Mouse (Mus musculus): ENCODE data around the gene Tbx19. TPM values are rescaled to one million over a fixed set of nuclear protein-coding genes. Genes with fewer than 3 reads are reported as not detected.

Gene Tbx19
- polyA plus RNA-seq (2014; fragmentation: Nextera tagmentation; extraction: Ambion mirVana), result 0.07 and 0.13 TPM in 2 replicates

DNA sequence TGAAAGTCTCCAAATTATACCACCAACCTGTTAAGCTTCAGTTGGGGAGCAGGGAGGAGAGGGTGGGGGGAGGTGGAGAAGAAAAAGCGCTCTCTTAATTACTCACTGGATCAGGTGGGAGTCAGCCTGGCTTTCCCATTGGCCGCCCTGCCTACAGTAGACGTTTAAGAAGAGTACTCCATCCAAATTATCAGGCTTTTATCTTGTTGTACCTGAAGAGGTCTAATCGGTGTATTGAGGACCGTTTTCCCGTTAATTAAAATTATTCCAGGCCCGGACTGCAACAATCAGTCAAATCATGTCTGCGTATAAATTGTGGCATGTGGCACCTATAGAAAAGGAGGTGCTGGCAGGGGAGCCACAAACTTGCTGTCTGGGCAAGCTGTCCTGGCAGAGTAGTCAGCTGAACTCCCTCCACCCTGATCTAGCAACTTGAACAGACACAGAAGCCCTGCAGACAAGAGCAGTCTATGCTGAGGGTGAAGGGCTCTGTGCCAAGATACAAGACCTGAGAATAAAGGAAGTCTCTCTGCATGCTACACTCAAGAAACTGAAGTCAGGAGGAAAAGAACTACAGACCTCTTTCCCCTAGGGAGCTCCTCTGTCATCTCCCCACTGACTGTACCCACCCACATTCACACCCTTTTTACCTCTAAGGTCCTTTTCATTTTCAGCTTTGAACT is at the start of gene Tbx19:
TSS of gene Tbx19 (minus strand) at position 51 of the 683 bp plus-strand sequence.
- Histone ChIP-seq H3K9me3 (replicated peaks; ENCODE audit: control insufficient read depth, low read length) (no peaks in the 10 kb centered on the region), H3K36me3 (ENCODE audit: control insufficient read depth, insufficient read depth, low read length) (no peaks in the 10 kb centered on the region), H3K27ac (ENCODE audit: low read depth, low read length) (no peak within 1 kb of the TSS), H3K4me3 (ENCODE audit: low read depth, low read length) (no peak within 1 kb of the TSS), H3K4me2 (ENCODE audit: low read length) (no peak within 1 kb of the TSS), H3K9ac (ENCODE audit: low read length) (no peak within 1 kb of the TSS), H3K4me1 (ENCODE audit: control insufficient read depth, insufficient read depth, low read length) (no peaks in the 10 kb centered on the region), H3K27me3 (replicated peaks; ENCODE audit: control insufficient read depth, insufficient read depth, low read length) (no peaks in the 10 kb centered on the region)
- ATAC-seq, result no peak
- WGBS, result 58% methylated on average over 8 of the region's 8 CpGs
- peak; percentile 27 for DNase-seq (ENCODE audit: low spot score)

DNA sequence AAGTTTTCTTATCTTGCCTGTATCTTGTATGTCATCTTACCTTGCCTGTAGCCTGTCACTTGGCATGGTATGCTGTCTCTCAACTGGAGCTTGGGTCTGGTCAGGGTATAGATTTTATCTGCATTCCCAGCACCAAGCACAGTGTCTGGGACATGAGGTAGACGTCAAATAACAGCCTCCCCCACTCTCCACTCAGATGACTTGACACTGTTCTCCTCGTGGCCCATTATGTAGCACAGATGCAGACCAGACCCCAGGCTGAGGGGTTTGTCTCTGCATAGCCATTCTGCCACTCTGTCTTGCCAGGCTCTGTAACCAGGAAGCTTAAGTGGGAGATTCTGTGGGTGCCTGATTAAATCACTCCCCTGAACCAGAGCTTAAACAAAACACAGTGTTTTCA is 45.0 kb upstream of the Tbx19 start:
- Histone ChIP-seq H3K4me1 (ENCODE audit: control insufficient read depth, insufficient read depth, low read length) (no peaks in the 10 kb centered on the region), H3K27me3 (replicated peaks; ENCODE audit: control insufficient read depth, insufficient read depth, low read length) (no peaks in the 10 kb centered on the region), H3K36me3 (ENCODE audit: control insufficient read depth, insufficient read depth, low read length) (no peaks in the 10 kb centered on the region), H3K9ac (ENCODE audit: low read length) (no peak overlapping the region), H3K9me3 (replicated peaks; ENCODE audit: control insufficient read depth, low read length) (no peaks in the 10 kb centered on the region), H3K27ac (ENCODE audit: low read depth, low read length) (no peak overlapping the region), H3K4me3 (ENCODE audit: low read depth, low read length) (no peak overlapping the region), H3K4me2 (ENCODE audit: low read length) (no peak overlapping the region)
- 50% methylated on average over 2 of the region's 2 CpGs for WGBS
- ATAC-seq (no peak), DNase-seq (ENCODE audit: low spot score) (no peak)

DNA sequence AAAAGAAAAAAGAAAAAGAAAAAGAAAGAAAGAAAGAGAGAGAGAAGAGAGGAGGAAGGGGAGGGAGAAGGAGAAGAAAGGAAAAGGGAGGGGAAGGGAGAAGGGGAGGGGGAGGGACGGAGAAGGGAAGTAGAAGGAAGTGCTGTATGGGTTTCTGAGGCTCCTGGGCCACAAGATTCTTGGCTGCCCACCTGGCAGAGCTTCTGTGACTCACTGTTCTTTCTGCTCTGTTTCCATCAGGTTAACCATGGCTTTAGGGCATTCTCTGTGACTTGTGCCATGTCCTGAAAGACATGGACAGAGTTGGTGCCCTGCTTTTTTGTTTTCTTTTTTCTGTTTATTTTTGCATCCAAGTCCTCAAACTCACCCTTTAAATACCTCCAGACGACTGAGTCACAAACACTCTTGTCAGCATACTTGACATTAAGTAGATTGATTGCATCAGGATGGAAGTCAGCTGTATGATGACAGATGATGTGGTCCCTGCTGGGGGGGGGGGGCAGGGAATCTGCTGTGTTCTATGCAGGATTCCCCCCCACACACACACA is 43.0 kb upstream of the Tbx19 start:
- Histone ChIP-seq H3K4me2 (ENCODE audit: low read length) (no peak overlapping the region), H3K4me3 (ENCODE audit: low read depth, low read length) (no peak overlapping the region), H3K9me3 (replicated peaks; ENCODE audit: control insufficient read depth, low read length) (no peaks in the 10 kb centered on the region), H3K36me3 (ENCODE audit: control insufficient read depth, insufficient read depth, low read length) (no peaks in the 10 kb centered on the region), H3K9ac (ENCODE audit: low read length) (no peak overlapping the region), H3K27me3 (replicated peaks; ENCODE audit: control insufficient read depth, insufficient read depth, low read length) (no peaks in the 10 kb centered on the region), H3K4me1 (ENCODE audit: control insufficient read depth, insufficient read depth, low read length) (no peaks in the 10 kb centered on the region), H3K27ac (ENCODE audit: low read depth, low read length) (no peak overlapping the region)
- 62% methylated on average over 2 of the region's 2 CpGs for WGBS
- no peak for DNase-seq (ENCODE audit: low spot score)
- no peak for ATAC-seq

DNA sequence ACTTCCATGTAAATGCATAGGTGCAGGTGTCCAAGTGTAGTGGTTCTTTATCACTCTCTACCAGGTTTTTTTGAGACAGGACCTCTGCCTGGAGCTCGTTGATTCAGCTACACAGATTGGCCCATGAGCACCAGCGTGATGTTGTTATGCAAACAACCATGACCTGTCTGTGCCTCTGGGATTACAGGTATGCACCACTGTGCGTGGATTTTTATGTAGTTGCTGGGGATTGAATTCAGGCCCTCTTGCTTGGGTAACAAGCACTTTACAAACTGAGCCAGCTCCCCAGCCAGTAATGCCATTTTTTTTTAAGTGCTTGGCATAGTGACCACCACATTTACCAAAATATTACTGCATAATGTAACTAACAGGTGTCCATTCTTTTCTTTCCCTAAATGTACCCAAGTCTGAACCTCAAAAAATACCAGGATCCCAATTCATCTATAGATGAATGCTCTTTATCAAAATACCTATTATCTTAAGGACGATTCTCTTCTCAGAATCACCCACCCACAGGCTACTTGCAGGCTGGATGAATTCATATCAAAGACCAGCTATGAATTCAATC is 41.0 kb upstream of the Tbx19 start:
- Histone ChIP-seq H3K9me3 (replicated peaks; ENCODE audit: control insufficient read depth, low read length) (no peaks in the 10 kb centered on the region), H3K4me3 (ENCODE audit: low read depth, low read length) (no peak overlapping the region), H3K9ac (ENCODE audit: low read length) (no peak overlapping the region), H3K36me3 (ENCODE audit: control insufficient read depth, insufficient read depth, low read length) (no peaks in the 10 kb centered on the region), H3K4me1 (ENCODE audit: control insufficient read depth, insufficient read depth, low read length) (no peaks in the 10 kb centered on the region), H3K27ac (ENCODE audit: low read depth, low read length) (no peak overlapping the region), H3K27me3 (replicated peaks; ENCODE audit: control insufficient read depth, insufficient read depth, low read length) (no peaks in the 10 kb centered on the region), H3K4me2 (ENCODE audit: low read length) (no peak overlapping the region)
- ATAC-seq (no peak), DNase-seq (ENCODE audit: low spot score) (no peak)
- WGBS, result 87% methylated on average over 4 of the region's 4 CpGs

DNA sequence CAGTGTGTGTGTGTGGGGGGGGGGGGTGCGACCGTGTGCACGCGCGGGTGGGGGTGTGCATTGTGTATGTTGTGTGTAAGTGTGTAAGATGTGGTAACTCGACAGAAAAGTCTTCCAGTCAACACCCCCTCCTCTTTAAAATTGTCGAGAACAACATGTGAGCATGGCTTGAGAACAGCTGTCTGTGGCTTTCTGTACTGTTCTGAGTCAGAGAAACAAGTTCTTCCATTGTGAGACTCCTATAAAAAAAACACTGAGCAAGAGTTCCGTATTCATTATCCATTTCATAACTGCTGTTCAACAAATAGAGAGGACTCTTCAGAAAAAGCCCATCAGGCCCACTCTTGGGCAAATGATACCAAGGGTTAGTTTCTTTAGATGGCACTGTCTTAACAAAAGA is 40.2 kb upstream of the Tbx19 start:
- no peak for DNase-seq (ENCODE audit: low spot score)
- H3K27me3 ChIP-seq (replicated peaks; ENCODE audit: control insufficient read depth, insufficient read depth, low read length), result no peaks in the 10 kb centered on the region
- ATAC-seq, result no peak
- H3K4me2 ChIP-seq (ENCODE audit: low read length), result no peak overlapping the region
- H3K4me3 ChIP-seq (ENCODE audit: low read depth, low read length), result no peak overlapping the region
- no peak overlapping the region for H3K9ac ChIP-seq (ENCODE audit: low read length)
- no peak overlapping the region for H3K27ac ChIP-seq (ENCODE audit: low read depth, low read length)
- H3K4me1 ChIP-seq (ENCODE audit: control insufficient read depth, insufficient read depth, low read length), result no peaks in the 10 kb centered on the region
- 83% methylated on average over 8 of the region's 8 CpGs for WGBS
- H3K36me3 ChIP-seq (ENCODE audit: control insufficient read depth, insufficient read depth, low read length), result no peaks in the 10 kb centered on the region
- H3K9me3 ChIP-seq (replicated peaks; ENCODE audit: control insufficient read depth, low read length), result no peaks in the 10 kb centered on the region

DNA sequence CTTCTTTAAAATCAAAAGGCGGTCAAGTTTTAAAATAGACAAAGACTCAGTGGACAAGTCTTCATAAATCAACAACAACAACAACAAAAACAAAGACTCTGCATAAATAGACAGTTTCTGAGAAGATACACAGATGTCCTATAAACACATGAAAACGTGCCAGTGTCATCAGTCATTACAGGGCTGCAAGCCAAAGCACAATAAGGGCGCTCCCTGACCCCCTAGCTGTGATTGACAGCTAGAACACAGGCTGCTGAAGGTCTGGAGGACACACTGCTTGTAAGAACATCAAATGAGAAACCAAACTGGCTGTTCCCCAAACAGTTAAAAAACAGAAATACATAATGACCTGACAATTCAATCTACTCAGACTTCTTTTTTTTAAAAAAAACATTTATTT is 39.1 kb upstream of the Tbx19 start:
- H3K36me3 ChIP-seq (ENCODE audit: control insufficient read depth, insufficient read depth, low read length), result no peaks in the 10 kb centered on the region
- H3K4me3 ChIP-seq (ENCODE audit: low read depth, low read length), result no peak overlapping the region
- H3K9ac ChIP-seq (ENCODE audit: low read length), result no peak overlapping the region
- no peaks in the 10 kb centered on the region for H3K27me3 ChIP-seq (replicated peaks; ENCODE audit: control insufficient read depth, insufficient read depth, low read length)
- H3K4me1 ChIP-seq (ENCODE audit: control insufficient read depth, insufficient read depth, low read length), result peaks cover 3% of the 10 kb centered on the region; the same call in 1 of the 2 replicates
- no peak overlapping the region for H3K27ac ChIP-seq (ENCODE audit: low read depth, low read length)
- no peaks in the 10 kb centered on the region for H3K9me3 ChIP-seq (replicated peaks; ENCODE audit: control insufficient read depth, low read length)
- ATAC-seq, result no peak
- DNase-seq (ENCODE audit: low spot score), result no peak
- WGBS, result 78% methylated on average over 3 of the region's 3 CpGs
- H3K4me2 ChIP-seq (ENCODE audit: low read length), result no peak overlapping the region

DNA sequence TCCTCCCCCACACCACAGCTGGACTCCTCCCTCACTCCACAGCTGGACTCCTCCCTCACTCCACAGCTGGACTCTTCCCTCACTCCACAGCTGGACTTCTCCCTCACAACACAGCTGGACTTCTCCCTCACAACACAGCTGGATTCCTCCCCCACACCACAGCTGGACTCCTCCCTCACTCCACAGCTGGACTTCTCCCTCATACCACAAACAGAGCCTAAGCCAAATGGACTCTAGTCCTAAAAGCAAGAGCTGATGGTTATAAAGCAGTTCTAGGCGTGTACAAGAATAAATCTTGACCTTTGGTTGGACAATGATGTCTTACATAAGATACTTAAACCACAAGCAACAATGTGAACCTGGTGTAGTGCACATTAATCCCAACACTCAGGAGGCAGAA is 38.4 kb upstream of the Tbx19 start:
- Histone ChIP-seq H3K27ac (ENCODE audit: low read depth, low read length) (no peak overlapping the region), H3K9ac (ENCODE audit: low read length) (no peak overlapping the region), H3K4me1 (ENCODE audit: control insufficient read depth, insufficient read depth, low read length) (peaks cover 4% of the 10 kb centered on the region; the same call in 1 of the 2 replicates), H3K27me3 (replicated peaks; ENCODE audit: control insufficient read depth, insufficient read depth, low read length) (no peaks in the 10 kb centered on the region), H3K4me3 (ENCODE audit: low read depth, low read length) (no peak overlapping the region), H3K4me2 (ENCODE audit: low read length) (no peak overlapping the region), H3K36me3 (ENCODE audit: control insufficient read depth, insufficient read depth, low read length) (no peaks in the 10 kb centered on the region), H3K9me3 (replicated peaks; ENCODE audit: control insufficient read depth, low read length) (no peaks in the 10 kb centered on the region)
- DNase-seq (ENCODE audit: low spot score) (no peak), ATAC-seq (no peak)
- WGBS, result 71% methylated on average over 1 of the region's 1 CpGs

DNA sequence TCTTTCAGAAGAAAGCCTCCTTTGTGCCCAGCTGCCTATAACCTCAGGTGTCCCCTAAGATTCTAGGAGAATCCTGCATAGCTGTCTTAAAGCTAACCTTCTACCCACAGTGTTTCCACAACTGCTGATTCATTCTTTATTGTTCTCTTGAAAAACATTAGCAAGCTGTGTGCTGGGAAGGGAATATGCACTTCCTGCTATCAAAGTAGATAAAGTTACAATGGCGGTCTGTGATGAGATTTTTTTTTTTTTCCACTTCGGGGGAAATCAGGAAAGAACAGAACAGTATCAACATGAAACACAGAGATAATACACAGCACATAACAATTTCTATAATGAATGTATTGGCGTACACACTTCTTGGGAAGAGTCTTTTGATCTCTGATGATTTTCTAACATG is 37.3 kb upstream of the Tbx19 start:
- WGBS, result 85% methylated on average over 3 of the region's 3 CpGs
- H3K4me1 ChIP-seq (ENCODE audit: control insufficient read depth, insufficient read depth, low read length), result peaks cover 8% of the 10 kb centered on the region; the same call in 1 of the 2 replicates
- ATAC-seq (no peak), DNase-seq (ENCODE audit: low spot score) (no peak)
- no peak overlapping the region for H3K4me2 ChIP-seq (ENCODE audit: low read length)
- no peak overlapping the region for H3K27ac ChIP-seq (ENCODE audit: low read depth, low read length)
- no peak overlapping the region for H3K4me3 ChIP-seq (ENCODE audit: low read depth, low read length)
- H3K9me3 ChIP-seq (replicated peaks; ENCODE audit: control insufficient read depth, low read length), result no peaks in the 10 kb centered on the region
- H3K36me3 ChIP-seq (ENCODE audit: control insufficient read depth, insufficient read depth, low read length), result no peaks in the 10 kb centered on the region
- H3K27me3 ChIP-seq (replicated peaks; ENCODE audit: control insufficient read depth, insufficient read depth, low read length), result no peaks in the 10 kb centered on the region
- H3K9ac ChIP-seq (ENCODE audit: low read length), result no peak overlapping the region

DNA sequence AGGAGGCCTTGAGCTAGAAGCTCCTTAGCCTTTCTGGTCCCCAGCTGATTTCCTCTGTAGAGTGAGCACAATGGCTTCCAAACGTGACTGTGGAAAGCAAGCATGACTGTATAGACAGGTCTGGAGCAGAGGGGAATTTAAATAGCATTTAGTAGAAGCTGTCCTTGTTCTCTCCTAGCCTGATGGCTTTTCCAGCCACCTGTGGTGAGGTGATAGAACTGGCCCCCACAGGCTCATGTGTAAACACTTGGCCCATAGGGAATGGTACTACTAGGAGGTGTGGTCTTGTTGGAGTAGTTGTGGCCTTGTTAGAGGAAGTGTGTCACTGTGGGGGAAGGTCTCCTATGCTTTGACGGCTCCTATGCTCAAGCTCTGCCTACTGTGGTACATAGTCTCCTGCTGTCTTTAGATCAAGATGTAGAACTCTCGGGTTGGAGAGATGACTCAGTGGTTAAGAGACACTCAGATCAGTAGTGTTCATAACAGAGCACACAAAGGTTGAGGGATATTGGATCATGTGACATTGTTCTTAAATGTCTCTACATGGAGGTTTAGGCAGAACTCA is 34.9 kb upstream of the Tbx19 start:
- no peaks in the 10 kb centered on the region for H3K9me3 ChIP-seq (replicated peaks; ENCODE audit: control insufficient read depth, low read length)
- H3K36me3 ChIP-seq (ENCODE audit: control insufficient read depth, insufficient read depth, low read length), result no peaks in the 10 kb centered on the region
- no peak overlapping the region for H3K9ac ChIP-seq (ENCODE audit: low read length)
- no peak for ATAC-seq
- H3K4me3 ChIP-seq (ENCODE audit: low read depth, low read length), result no peak overlapping the region
- peaks cover 8% of the 10 kb centered on the region; the same call in 1 of the 2 replicates for H3K4me1 ChIP-seq (ENCODE audit: control insufficient read depth, insufficient read depth, low read length)
- DNase-seq (ENCODE audit: low spot score), result no peak
- H3K27ac ChIP-seq (ENCODE audit: low read depth, low read length), result no peak overlapping the region
- no peak overlapping the region for H3K4me2 ChIP-seq (ENCODE audit: low read length)
- H3K27me3 ChIP-seq (replicated peaks; ENCODE audit: control insufficient read depth, insufficient read depth, low read length), result no peaks in the 10 kb centered on the region
- 66% methylated on average over 3 of the region's 3 CpGs for WGBS

Data from forebrain, embryonic 14.5 days (tissue).